Mouse (Mus musculus): ENCODE data around the gene AC170998.1. TPM values are rescaled to one million over a fixed set of nuclear protein-coding genes. Genes with fewer than 3 reads are reported as not detected.

The AC170998.1 gene
- polyA plus RNA-seq, 2 experiments, result 0.06 to 0.74 TPM

GRCm38 (mm10) chr17:28709552-28710290 is 16.2 kb upstream of the AC170998.1 start:
- ATAC-seq (ENCODE audit: insufficient read depth), result no peak; the same call in 1 of the 2 replicates
- Histone ChIP-seq H3K9ac (replicated peaks) (no peak overlapping the region), H3K4me3 (ENCODE audit: insufficient read depth in 1 of 2, low read depth in 2 of 2, low read length in 2 of 2) (no peak overlapping the region), H3K4me2 (ENCODE audit: low read depth) (no peak overlapping the region), H3K36me3 (replicated peaks; ENCODE audit: control insufficient read depth, insufficient read depth, low read depth) (peaks cover 18% of the 10 kb centered on the region), H3K4me1 (replicated peaks; ENCODE audit: control insufficient read depth in 2 of 2, insufficient read depth in 2 of 2, low read length in 1 of 2) (peaks cover 0 to 18% of the 10 kb centered on the region in 2 experiments; a peak in 2 of 4 replicates), H3K27me3 (ENCODE audit: control insufficient read depth, insufficient read depth, low read length) (no peaks in the 10 kb centered on the region), H3K27ac (no peak overlapping the region), H3K9me3 (ENCODE audit: control insufficient read depth, low read length) (no peaks in the 10 kb centered on the region)
- TF ChIP-seq EP300 (IDR thresholded peaks at IDR 0.05; ENCODE audit: low read depth) (no peak), CTCF (IDR thresholded peaks at IDR 0.05; ENCODE audit: low read depth) (no peak)
- WGBS (ENCODE audit: insufficient replicate concordance), result 52% methylated on average over 8 of the region's 8 CpGs
- no peak for DNase-seq (ENCODE audit: low read depth in 3 of 3, low spot score in 3 of 3)

GRCm38 (mm10) chr17:28710291-28710688 is 15.6 kb upstream of the AC170998.1 start:
- no peak for ATAC-seq (ENCODE audit: insufficient read depth)

GRCm38 (mm10) chr17:28711237-28711636 is 14.6 kb upstream of the AC170998.1 start:
- no peak overlapping the region for H3K9ac ChIP-seq (replicated peaks)
- H3K4me2 ChIP-seq (ENCODE audit: low read depth), result no peak overlapping the region
- H3K27me3 ChIP-seq (ENCODE audit: control insufficient read depth, insufficient read depth, low read length), result no peaks in the 10 kb centered on the region
- no peaks in the 10 kb centered on the region for H3K9me3 ChIP-seq (ENCODE audit: control insufficient read depth, low read length)
- H3K4me3 ChIP-seq (ENCODE audit: insufficient read depth in 1 of 2, low read depth in 2 of 2, low read length in 2 of 2), result no peak overlapping the region
- no peak for ATAC-seq (ENCODE audit: insufficient read depth)
- TF ChIP-seq EP300 (IDR thresholded peaks at IDR 0.05; ENCODE audit: low read depth) (no peak), CTCF (IDR thresholded peaks at IDR 0.05; ENCODE audit: low read depth) (no peak)
- H3K36me3 ChIP-seq (replicated peaks; ENCODE audit: control insufficient read depth, insufficient read depth, low read depth), result peaks cover 22% of the 10 kb centered on the region
- H3K27ac ChIP-seq, result no peak overlapping the region
- WGBS (ENCODE audit: insufficient replicate concordance), result 81% methylated on average over 6 of the region's 6 CpGs
- peaks cover 0 to 18% of the 10 kb centered on the region in 2 experiments; a peak in 2 of 4 replicates for H3K4me1 ChIP-seq (replicated peaks; ENCODE audit: control insufficient read depth in 2 of 2, insufficient read depth in 2 of 2, low read length in 1 of 2)
- no peak for DNase-seq (ENCODE audit: low read depth in 3 of 3, low spot score in 3 of 3)

More at GRCm38 (mm10) chr17:28710291-28710688, 15.6 kb upstream of the AC170998.1 start:
- Histone ChIP-seq H3K4me2 (ENCODE audit: low read depth) (no peak overlapping the region), H3K9ac (replicated peaks) (no peak overlapping the region), H3K9me3 (ENCODE audit: control insufficient read depth, low read length) (no peaks in the 10 kb centered on the region), H3K4me3 (ENCODE audit: insufficient read depth in 1 of 2, low read depth in 2 of 2, low read length in 2 of 2) (no peak overlapping the region), H3K4me1 (replicated peaks; ENCODE audit: control insufficient read depth in 2 of 2, insufficient read depth in 2 of 2, low read length in 1 of 2) (peaks cover 0 to 18% of the 10 kb centered on the region in 2 experiments; a peak in 2 of 4 replicates), H3K36me3 (replicated peaks; ENCODE audit: control insufficient read depth, insufficient read depth, low read depth) (peaks cover 17% of the 10 kb centered on the region), H3K27me3 (ENCODE audit: control insufficient read depth, insufficient read depth, low read length) (no peaks in the 10 kb centered on the region), H3K27ac (no peak overlapping the region)
- 85% methylated on average over 8 of the region's 8 CpGs for WGBS (ENCODE audit: insufficient replicate concordance)
- DNase-seq (ENCODE audit: low read depth in 3 of 3, low spot score in 3 of 3), result no peak
- TF ChIP-seq CTCF (IDR thresholded peaks at IDR 0.05; ENCODE audit: low read depth) (no peak), EP300 (IDR thresholded peaks at IDR 0.05; ENCODE audit: low read depth) (no peak)

GRCm38 (mm10) chr17:28712305-28712704 is 13.6 kb upstream of the AC170998.1 start:
- 76% methylated on average over 6 of the region's 6 CpGs for WGBS (ENCODE audit: insufficient replicate concordance)
- Histone ChIP-seq H3K9ac (replicated peaks) (no peak overlapping the region), H3K27me3 (ENCODE audit: control insufficient read depth, insufficient read depth, low read length) (no peaks in the 10 kb centered on the region), H3K4me3 (ENCODE audit: insufficient read depth in 1 of 2, low read depth in 2 of 2, low read length in 2 of 2) (no peak overlapping the region), H3K27ac (no peak overlapping the region), H3K4me1 (replicated peaks; ENCODE audit: control insufficient read depth in 2 of 2, insufficient read depth in 2 of 2, low read length in 1 of 2) (peaks cover 0 to 16% of the 10 kb centered on the region in 2 experiments; a peak in 2 of 4 replicates), H3K9me3 (ENCODE audit: control insufficient read depth, low read length) (no peaks in the 10 kb centered on the region), H3K36me3 (replicated peaks; ENCODE audit: control insufficient read depth, insufficient read depth, low read depth) (peaks cover 26% of the 10 kb centered on the region), H3K4me2 (ENCODE audit: low read depth) (no peak overlapping the region)
- ATAC-seq (ENCODE audit: insufficient read depth), result no peak
- no peak for DNase-seq (ENCODE audit: low read depth in 3 of 3, low spot score in 3 of 3)
- no peak for TF ChIP-seq EP300 (IDR thresholded peaks at IDR 0.05; ENCODE audit: low read depth)
- no peak for TF ChIP-seq CTCF (IDR thresholded peaks at IDR 0.05; ENCODE audit: low read depth)

- ATAC-seq (ENCODE audit: insufficient read depth), result no peak
These were observed 11.9 kb upstream of the AC170998.1 start for GRCm38 (mm10) chr17:28714006-28714405.

More at GRCm38 (mm10) chr17:28714006-28714405, 11.9 kb upstream of the AC170998.1 start:
- WGBS (ENCODE audit: insufficient replicate concordance), result 94% methylated on average over 3 of the region's 3 CpGs
- TF ChIP-seq EP300 (IDR thresholded peaks at IDR 0.05; ENCODE audit: low read depth) (no peak), CTCF (IDR thresholded peaks at IDR 0.05; ENCODE audit: low read depth) (peak; percentile 14)
- Histone ChIP-seq H3K4me1 (replicated peaks; ENCODE audit: control insufficient read depth in 2 of 2, insufficient read depth in 2 of 2, low read length in 1 of 2) (peaks cover 0 to 15% of the 10 kb centered on the region in 2 experiments; a peak in 2 of 4 replicates), H3K9me3 (ENCODE audit: control insufficient read depth, low read length) (no peaks in the 10 kb centered on the region), H3K27me3 (ENCODE audit: control insufficient read depth, insufficient read depth, low read length) (no peaks in the 10 kb centered on the region), H3K36me3 (replicated peaks; ENCODE audit: control insufficient read depth, insufficient read depth, low read depth) (peaks cover 30% of the 10 kb centered on the region), H3K4me2 (ENCODE audit: low read depth) (no peak overlapping the region), H3K9ac (replicated peaks) (no peak overlapping the region), H3K4me3 (ENCODE audit: insufficient read depth in 1 of 2, low read depth in 2 of 2, low read length in 2 of 2) (no peak overlapping the region), H3K27ac (no peak overlapping the region)
- no peak for DNase-seq (ENCODE audit: low read depth in 3 of 3, low spot score in 3 of 3)

Data from liver, embryonic 14.5 days (tissue).